Mouse (Mus musculus) megakaryocyte, embryonic 14.5 days (primary cell): ENCODE data around the gene Stard13.

ENCODE experiments used
- FLI1 ChIP-seq: IDR thresholded peaks from 2 replicates; pipeline ENCODE4 v1.6.1; 2012; ENCODE audit warnings: low read length, inconsistent platforms, mixed read lengths
- GATA1 ChIP-seq: IDR thresholded peaks from 3 replicates; pipeline ENCODE4 v1.6.1; 2012; ENCODE audit warnings: mixed read lengths, low read length, inconsistent platforms, borderline replicate concordance

- TF ChIP-seq GATA1 (no peak), FLI1 (no peak)
These were observed 79.6 kb downstream of the Stard13 start for GRCm38 (mm10) chr5:151154030-151154429.
